Mouse (Mus musculus) natural killer cell, adult 2 months (primary cell): ENCODE measurements around the gene Rnd1.

Experiments used
- DNase-seq, 2 experiments: peaks; one replicate each; pipeline ENCODE4 v3.0.0; 2022; ENCODE audit warnings: low spot score in 2 of 2

Rnd1 gene

DNA sequence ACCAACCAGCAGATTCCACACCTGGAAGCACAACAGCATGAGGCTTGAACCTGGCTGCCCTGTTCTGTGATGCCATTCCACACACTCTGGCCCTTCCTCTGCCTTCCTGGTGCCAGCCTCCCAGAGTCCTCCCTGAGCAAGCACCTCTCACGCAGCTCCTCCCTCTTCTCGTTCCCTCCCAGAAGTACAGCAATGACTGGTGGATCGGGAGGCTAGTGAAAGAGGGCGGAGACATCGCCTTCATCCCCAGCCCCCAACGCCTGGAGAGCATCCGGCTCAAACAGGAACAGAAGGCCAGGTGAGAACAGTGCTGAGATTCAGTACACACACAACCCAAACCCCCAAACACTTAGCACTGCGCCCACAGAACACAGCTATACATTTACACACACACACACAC, 37.1 kb downstream of the Rnd1 start:
- no peak for DNase-seq

- no peak for DNase-seq
These were observed 40.1 kb downstream of the Rnd1 start for GRCm38 (mm10) chr15:98637155-98637554.

- DNase-seq = no peak
These were observed 40.7 kb downstream of the Rnd1 start for GRCm38 (mm10) chr15:98636517-98636916.

DNA sequence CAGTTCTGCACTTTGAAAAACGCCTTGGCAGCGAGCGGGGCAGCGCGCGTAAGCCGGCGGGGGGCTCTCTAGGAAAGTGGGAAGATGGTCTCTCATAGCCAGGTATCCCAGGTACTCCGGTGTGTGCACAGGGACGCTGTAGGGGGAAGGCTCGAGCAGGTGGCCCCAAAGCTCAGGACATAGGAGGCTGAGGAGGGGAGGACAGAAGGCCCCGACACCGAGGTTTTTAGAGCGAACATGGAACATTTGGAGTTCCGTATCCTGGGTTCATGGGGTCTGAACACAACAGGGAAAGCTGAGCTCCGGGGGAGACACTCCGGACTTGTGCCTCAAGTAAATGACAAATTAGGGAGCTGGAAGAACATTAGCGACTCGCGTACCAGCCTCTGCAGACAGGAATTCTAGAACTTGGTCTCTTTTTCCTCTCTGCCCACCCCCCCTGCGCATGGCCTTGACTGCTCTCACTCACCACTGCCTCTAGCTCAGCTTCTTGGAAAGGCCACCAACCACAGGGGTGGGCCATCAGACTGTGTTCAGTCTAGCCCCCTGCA, 41.9 kb downstream of the Rnd1 start:
- no peak for DNase-seq

- peak in 1 of 2 experiments; percentile 16 for DNase-seq
These were observed 42.6 kb downstream of the Rnd1 start for GRCm38 (mm10) chr15:98634541-98635081.

DNA sequence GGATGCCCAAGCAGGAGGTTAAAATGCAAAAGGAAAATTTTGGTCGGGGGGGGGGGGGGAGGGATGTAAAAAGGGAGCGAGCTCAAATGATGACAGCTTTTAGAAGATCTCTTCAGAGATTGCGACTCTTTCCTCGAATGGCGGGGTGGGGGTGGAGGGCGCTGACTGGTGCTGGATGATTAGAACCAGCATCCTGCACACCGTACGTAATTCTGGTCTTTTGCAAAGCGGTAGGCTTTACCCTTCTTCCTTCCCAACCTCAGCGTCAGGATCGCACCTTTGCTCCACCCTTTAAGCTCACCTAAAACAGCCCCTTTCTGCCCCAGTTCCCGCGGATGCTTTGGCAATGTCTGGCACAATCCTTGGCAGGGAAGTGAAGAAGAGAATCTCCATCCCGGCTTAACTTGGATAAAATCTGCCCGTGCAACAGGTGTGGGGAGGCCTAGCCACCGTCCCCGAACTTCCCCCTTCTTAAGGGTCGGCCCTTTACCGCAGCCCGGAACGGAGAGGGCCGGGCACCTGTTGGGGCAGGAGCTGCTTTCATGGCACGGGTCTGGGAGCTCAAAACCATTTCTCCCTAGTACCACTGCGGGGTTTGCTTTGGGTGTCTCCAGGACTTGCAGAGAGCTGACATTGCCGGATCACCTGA, 43.3 kb downstream of the Rnd1 start:
- DNase-seq = no peak

- no peak for DNase-seq
These were observed 44.3 kb downstream of the Rnd1 start for GRCm38 (mm10) chr15:98632921-98633320.

DNA sequence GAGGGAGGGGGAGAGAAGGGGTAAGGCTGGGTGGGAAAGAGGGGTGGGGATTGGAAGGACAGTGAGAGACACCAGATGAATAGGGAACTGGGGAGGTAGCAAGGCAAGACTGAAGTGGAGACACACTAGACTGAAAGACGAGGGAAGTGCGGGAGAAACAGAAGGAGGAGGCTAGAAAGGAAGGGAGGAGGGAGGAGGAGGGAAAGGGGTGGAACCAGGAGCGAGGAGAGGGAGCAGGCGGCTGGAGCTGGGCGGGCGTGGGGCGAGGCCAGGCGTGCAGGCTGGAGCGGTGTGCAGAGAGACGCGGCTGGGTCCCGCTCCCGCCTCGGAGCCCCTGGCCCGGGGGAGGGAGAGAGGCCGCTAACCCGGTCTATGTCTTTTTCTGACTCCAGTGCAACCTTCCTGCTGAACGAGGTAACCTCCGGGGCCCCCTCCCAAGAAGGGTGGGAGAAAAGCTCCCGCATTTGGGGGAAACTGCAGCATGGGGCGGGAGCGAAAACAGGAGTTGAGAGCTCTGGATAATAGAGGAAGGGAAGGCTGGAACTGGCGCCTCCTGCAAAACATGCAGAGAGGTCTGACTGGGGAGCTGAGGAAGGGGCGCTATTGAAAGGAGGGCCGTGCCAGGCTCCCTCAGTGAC, 45.0 kb downstream of the Rnd1 start:
- no peak for DNase-seq

DNA sequence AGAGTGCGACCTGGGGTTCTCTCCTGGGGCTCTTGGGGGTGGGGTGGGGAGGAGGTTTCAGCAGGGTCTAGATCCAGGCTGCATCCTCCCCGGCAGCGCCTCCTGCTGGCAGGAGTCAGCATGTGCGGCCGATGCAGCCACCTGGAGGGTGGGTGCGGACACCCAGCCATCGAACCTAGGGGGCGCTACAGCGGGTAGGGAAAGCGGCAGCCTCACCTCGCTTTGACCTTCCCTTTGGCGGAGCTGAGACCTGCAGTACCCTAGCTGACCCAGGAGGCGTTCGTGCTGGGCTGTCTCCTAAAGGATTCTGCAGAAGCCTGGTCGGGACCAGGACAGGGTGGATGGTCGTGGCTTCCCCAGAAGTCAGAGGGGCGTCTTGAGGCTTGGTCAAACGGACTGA, 45.8 kb downstream of the Rnd1 start:
- peak; percentile 48 to 79 for DNase-seq

- no peak for DNase-seq
These were observed 46.7 kb downstream of the Rnd1 start, which contains the start of gene Cacnb3 for GRCm38 (mm10) chr15:98630540-98630939. Gene Cacnb3 (plus strand): TSS chr15:98630840.

DNA sequence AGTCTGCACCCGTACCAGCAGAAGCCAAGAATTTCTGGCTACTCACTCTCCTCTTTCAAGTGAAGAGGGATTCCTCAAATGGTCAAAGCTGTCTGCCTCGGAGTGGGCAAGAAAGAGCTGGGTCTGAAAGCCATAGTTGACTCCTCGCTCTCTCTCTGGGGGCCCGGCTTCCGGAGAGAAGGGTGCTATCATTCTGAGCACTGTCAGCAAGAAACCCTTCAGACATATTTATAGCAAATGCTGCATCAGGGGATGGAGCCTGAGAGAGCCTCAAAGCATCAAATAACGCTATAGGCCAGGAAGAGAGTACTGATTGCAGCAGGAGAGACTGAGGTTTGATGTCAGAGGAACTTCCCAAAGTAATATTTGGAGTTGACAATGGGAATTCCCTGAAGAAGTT, 47.8 kb downstream of the Rnd1 start:
- no peak for DNase-seq

- no peak for DNase-seq
These were observed 48.5 kb downstream of the Rnd1 start for GRCm38 (mm10) chr15:98628589-98629254.

DNA sequence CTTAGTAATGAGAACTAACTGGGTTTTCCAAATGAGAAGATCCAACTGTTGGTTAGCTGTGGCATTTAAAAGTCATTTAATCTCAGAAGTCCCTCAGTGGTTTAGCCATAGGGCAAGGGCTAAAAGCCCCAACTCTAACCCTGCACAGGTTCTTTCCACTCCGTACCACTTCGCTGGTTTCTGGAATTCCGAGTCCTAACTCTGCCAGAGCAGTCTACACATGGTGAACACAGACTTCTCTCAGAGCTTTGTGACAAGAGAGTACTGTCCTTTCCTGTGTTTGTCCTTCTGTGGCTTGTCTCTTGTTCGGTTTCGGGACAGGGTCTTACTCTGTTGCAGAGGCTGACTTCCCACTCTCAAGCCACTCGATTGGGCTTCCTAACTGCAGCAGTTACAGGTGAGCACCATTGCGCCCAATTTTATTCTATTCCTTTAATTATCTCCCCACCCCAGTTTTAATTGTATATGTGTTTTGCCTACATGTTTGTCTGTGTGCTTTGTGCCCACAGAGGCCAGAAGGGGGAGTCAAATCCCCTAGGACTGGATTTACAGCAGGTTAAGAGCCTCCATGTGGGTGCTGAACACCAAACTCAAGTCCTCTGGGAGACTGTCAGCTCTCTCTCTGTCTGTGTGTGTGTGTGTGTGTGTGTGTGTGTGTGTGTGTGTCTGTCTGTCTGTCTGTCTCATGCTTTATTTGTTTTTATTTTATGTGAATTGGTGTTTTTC, 50.6 kb downstream of the Rnd1 start:
- DNase-seq = no peak

GRCm38 (mm10) chr15:98626078-98626477, 51.2 kb downstream of the Rnd1 start:
- no peak for DNase-seq

- no peak for DNase-seq
These were observed 53.9 kb downstream of the Rnd1 start for GRCm38 (mm10) chr15:98623361-98623821.

- DNase-seq = no peak
These were observed 54.5 kb downstream of the Rnd1 start for GRCm38 (mm10) chr15:98622721-98623120.

DNA sequence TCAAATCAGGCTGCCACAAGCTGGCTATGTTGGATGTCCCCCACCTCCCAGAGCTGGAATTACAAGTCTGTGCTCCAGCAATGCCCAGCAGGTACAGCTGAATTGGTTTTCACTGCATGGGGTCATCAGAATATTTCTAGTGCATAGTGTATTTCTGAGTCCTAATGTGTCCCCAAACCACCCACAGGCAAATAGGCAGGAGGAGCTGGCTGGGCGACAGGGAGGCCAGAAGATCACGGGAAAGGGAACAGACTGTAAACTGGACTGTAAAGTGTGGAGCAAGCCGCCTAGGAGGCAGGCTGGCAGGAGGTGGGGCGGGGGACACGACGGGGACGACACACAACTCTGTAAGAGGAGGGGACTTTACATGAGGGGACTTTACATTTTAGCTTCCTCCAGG, 55.1 kb downstream of the Rnd1 start:
- no peak for DNase-seq

DNA sequence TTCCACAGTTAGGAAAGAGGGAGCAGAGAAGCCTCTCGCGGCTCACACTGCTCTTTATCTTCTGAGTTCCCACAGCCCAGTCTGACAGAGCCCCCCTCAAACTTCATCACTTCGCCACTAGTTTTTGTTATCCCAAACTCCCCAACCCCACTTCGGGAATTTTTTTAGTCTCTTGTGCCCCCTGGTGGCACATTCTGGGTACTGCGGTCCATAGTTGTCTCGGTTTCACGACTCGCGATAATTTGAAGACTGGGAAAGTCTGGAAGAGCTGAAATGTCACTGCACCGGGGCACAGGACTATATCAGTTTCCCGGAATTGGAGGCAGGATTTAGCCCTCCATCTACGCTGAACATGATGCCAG, 60.1 kb downstream of the Rnd1 start:
- peak; percentile 26 to 43 for DNase-seq

- DNase-seq = no peak
These were observed 60.7 kb downstream of the Rnd1 start for GRCm38 (mm10) chr15:98616362-98617175.

- DNase-seq = no peak
These were observed 61.5 kb downstream of the Rnd1 start for GRCm38 (mm10) chr15:98615751-98616150.

- DNase-seq = no peak
These were observed 62.3 kb downstream of the Rnd1 start for GRCm38 (mm10) chr15:98614971-98615370.
